Mouse (Mus musculus): ENCODE data around the gene Lrrc1.

Gene Lrrc1

GRCm38 (mm10) chr9:77502548-77503438, 41.9 kb downstream of the Lrrc1 start:
- DNase-seq (ENCODE audit: extremely low read depth, insufficient read length, low spot score) = no peak

DNA sequence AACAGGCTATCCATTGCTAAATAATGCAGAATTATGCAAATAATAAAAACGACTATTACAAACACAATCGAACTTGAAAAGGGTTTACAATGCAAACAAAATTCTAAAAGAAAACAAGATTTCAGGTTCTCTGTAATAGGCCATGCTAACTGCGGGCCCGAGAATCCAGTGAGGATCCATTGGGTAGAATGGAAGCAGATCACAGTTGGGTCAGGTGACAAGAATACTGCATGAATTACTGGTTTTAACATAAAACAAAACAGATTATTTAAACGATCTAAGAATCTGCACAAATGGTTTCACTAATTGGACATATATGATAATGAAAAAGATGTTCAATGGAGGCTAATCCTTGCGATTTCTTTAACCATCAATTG, 42.5 kb downstream of the Lrrc1 start:
- no peak for DNase-seq (ENCODE audit: extremely low read depth, insufficient read length, low spot score)

DNA sequence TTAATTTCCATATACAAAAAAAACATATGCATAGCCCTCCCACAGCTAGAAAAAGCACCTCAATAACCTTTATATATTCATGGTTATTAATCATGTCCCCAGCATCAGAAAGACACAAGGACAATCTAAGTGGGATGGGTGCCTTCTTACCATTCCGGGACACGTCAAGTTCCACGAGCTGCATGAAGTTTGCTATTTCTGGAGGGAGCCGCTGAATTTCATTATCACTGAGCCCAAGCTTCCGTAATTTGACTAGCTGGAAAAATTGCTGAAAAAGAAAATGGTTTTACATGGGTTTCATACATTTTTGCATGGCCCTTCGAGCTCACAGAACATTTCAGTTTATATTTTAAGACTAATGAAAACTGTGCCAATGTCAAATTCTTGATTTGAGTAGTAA, 45.6 kb downstream of the Lrrc1 start:
- DNase-seq (ENCODE audit: extremely low read depth, insufficient read length, low spot score) = no peak

DNA sequence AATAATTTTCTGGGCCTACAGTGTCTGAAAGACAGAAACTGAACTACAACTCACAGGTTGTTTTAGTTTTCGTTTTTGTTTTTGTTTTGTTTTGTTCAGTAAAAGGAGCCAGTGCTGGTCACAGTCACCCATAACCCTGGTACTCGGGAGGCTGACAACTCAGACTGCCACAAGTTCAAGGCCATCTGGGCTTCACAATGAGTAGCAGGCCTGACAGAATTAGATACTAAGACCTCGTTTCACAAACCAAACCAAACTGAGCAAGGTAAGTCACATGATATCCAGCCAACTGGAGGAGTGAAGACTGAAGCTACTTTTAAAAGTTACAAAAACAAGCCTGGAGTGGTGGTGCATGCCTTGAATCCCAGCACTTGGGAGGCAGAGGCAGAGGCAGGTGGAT, 46.3 kb downstream of the Lrrc1 start:
- no peak for DNase-seq (ENCODE audit: extremely low read depth, insufficient read length, low spot score)

- no peak for DNase-seq (ENCODE audit: extremely low read depth, insufficient read length, low spot score)
These were observed 47.5 kb downstream of the Lrrc1 start for GRCm38 (mm10) chr9:77497173-77497572.

GRCm38 (mm10) chr9:77496540-77497062, 48.1 kb downstream of the Lrrc1 start:
- DNase-seq (ENCODE audit: extremely low read depth, insufficient read length, low spot score) = no peak

- DNase-seq (ENCODE audit: extremely low read depth, insufficient read length, low spot score) = no peak
These were observed 50.4 kb downstream of the Lrrc1 start for GRCm38 (mm10) chr9:77494307-77494706.

DNA sequence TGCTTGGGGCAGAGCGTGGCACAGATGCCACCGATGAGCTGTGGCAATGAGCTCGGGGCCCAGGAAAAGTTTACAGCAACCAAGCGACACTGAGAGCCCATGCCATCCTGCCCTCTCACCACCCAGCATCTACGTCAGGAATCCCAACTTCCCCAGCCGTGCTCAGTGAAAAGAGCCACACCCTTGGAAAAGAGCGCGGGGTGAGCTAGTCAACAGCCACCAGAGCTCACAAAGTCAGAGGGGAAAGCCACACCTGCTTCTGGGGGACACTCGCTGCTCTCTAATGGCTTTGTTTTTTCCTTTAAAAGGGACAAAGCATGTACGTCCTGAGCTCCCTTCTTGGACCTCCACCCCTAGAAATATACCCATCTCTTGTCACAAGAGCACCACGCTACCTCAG, 56.1 kb downstream of the Lrrc1 start:
- DNase-seq (ENCODE audit: extremely low read depth, insufficient read length, low spot score) = no peak

DNA sequence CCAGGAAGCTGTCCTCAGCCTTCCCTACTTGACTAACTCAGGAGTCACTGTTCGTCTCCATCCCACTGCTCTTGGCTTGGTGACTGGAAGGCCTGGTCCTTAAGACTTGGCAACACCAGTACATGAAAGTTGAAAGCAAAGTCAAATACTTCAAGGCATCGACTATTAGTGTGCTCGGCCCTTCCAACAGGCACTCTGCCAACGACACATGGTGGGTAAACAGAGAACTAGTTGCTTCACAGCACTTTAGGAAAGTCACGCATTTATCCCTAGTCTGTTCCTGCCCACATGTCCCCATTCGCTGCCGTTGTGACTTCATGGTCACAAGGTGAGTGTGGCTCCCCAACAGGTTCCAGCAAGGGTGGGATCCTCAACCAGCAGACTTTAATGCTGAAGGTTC, 57.2 kb downstream of the Lrrc1 start:
- DNase-seq (ENCODE audit: extremely low read depth, insufficient read length, low spot score) = no peak

DNA sequence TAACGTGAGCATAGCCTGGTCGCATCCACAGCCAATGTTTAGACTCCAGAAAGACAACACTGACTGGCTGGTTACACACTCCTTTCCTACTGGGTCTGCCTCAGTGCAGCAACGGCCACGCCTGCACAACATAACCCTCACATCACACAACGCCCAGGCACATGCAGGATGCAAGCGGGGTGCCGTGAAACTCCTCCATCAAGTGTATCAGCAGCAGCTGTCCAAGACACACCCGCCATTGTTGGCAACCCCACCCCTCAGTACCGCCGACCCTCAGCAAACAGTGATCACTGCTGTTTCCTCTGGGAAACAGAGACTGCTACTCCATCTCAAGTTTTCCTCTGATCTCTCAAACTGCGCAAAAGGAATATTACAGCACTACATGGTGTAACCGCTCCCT, 58.8 kb downstream of the Lrrc1 start:
- no peak for DNase-seq (ENCODE audit: extremely low read depth, insufficient read length, low spot score)

- DNase-seq (ENCODE audit: extremely low read depth, insufficient read length, low spot score) = no peak
These were observed 59.9 kb downstream of the Lrrc1 start for GRCm38 (mm10) chr9:77484751-77485150.

GRCm38 (mm10) chr9:77483559-77483958, 61.1 kb downstream of the Lrrc1 start:
- DNase-seq (ENCODE audit: extremely low read depth, insufficient read length, low spot score) = no peak

GRCm38 (mm10) chr9:77482281-77482680, 62.4 kb downstream of the Lrrc1 start:
- DNase-seq (ENCODE audit: extremely low read depth, insufficient read length, low spot score) = no peak

GRCm38 (mm10) chr9:77481380-77481779, 63.3 kb downstream of the Lrrc1 start:
- no peak for DNase-seq (ENCODE audit: extremely low read depth, insufficient read length, low spot score)

DNA sequence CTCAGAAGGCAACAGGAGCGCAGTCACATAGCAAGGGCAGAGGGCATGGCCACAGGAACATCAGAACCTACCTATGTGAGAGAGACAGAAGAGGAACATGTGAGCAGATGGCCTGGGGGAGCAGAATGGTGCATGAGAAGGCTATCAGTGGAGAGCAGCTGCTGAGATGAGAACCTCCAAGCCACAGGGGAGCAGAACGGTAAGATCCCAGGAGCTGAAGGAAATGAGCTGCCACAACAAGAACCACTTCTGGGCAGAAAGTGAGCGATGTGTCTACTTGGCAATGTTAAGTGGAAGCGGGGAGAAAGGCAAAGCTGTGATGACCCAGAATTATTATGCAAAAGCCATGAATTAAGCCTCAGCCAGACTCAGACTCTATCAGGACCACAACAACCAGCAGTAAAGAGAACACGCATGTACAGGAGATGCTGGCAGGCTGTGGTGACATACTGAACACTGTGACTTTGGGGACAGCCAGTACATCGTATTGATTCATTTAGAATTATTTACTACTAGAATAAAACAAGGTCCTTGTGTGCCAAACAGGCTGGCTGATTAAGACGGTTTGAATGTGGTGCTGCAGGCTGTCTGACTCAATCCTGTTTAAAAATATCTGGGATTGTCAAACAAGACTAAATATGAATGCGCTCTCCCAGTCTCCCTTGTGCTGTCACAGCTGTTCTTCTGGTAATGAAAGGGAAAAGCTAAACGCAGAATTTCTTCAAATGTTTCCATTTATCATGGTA, 63.9 kb downstream of the Lrrc1 start:
- no peak for DNase-seq (ENCODE audit: extremely low read depth, insufficient read length, low spot score)

DNA sequence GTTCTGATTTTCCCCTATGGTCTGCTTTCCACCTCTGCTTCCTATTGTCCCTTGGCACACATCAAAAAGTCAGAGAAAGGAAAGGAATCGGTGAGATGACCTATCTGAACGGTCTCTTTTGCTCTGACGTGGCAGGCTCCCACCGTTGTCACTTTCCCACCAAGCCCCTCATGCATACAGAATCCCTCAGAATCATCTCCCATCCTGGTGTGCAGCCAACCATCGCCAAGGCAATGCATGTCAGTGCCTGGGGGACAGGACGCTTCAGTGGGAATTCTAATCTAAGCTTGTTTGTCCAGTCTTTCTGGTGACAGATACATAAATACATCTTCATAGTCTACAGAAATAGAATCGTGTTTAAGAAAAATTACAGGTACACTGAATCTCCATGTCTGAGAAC, 64.7 kb downstream of the Lrrc1 start:
- DNase-seq (ENCODE audit: extremely low read depth, insufficient read length, low spot score) = no peak

DNA sequence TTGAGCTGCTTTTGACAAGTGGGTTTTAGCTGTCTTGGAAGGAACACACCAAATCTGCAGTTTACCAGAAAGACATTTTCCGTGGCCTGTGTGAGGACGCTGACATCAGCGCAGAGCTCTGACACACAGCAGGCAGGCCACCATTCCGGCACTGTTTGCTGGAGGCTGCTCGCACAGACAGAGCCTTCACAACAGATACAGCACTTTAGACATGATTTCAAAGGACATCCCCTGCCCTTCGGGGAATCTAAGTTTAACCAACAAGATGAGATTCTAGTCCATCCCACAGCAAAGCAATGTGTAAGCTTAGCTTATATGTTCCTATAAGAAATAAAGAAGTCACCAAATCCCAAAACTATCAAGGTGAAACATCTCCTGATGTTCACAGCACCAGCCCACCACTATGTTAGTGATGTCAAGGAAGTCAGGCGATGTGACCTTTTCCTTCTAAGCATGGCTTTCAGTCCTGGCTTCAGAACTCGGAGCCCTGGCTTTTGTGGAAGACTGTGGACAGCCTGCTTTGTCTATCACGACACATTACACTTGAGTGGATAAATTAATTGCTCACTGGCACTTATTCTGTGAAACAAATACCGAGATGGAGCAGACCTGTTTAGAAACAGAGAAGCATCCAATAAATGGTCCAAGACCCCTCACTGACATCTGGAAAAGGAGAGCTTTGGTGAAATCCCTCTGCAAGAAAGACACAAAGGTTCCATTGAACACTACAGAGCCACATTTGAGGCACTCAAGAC, 66.3 kb downstream of the Lrrc1 start:
- DNase-seq (ENCODE audit: extremely low read depth, insufficient read length, low spot score) = no peak

DNA sequence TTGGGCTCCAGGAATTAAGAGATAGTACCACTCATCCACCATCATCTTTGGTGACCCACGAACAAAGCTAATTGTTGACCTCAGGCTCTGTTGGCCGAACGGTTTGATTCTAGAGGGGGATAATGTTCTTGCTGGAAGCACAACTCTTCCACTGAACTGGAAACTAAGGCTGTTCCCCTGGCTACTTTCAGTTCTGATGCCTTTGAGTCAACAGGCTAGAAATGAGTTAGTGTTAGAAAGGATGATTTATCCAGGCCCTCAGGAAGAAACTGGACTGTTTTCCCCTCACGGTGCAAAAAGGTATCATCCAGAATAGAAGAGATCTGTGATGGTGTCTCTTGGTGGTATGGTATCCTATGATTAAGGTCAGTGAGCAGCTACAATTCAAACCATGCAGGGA, 70.1 kb downstream of the Lrrc1 start:
- DNase-seq (ENCODE audit: extremely low read depth, insufficient read length, low spot score) = no peak

GRCm38 (mm10) chr9:77472557-77472956, 72.1 kb downstream of the Lrrc1 start:
- no peak for DNase-seq (ENCODE audit: extremely low read depth, insufficient read length, low spot score)

- DNase-seq (ENCODE audit: extremely low read depth, insufficient read length, low spot score) = no peak
These were observed 72.9 kb downstream of the Lrrc1 start for GRCm38 (mm10) chr9:77471646-77472220.
